Mouse (Mus musculus): ENCODE measurements around the gene Prex1.

DNA sequence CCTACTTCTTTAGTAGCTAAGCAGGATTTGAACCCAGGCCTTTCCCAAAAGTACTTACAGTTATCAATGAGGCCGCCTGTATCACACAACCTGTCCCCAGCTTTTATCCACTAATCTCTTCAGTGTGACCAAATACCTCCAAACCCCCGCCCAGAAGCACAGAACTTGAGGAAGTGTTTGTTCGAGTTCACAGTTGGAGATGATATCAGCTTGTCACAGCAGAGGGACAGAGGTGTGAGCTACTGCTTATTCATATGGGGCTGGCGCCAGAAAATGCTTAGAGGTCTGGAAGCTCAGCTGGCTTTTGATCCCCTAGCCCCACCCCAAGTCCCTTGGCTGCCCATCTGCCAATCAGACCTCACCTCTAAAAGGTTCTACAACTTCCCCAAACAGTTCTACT lies 40.6 kb upstream of the Prex1 start:
- no peak for TF ChIP-seq TAL1 (IDR thresholded peaks at IDR 0.05; ENCODE audit: low read length)
- no peak for TF ChIP-seq GATA1 (IDR thresholded peaks at IDR 0.05; ENCODE audit: low read length)

Measured in erythroblast, embryonic 14.5 days (primary cell).